Mouse (Mus musculus) heart, postnatal 0 days (tissue): ENCODE results near the gene Trpc7. TPM values are rescaled to one million over a fixed set of nuclear protein-coding genes. Genes with fewer than 3 reads are reported as not detected.

ENCODE experiments used
- ATAC-seq: fragments of 200-750 bp; cut with Nextera tagmentation; 2 replicates; pipeline ENCODE4 v1.8.0; 2017; ENCODE audit warnings: low read depth, moderate number of reproducible peaks, moderate library complexity; ENCODE audit not compliant: insufficient read depth
- DNase-seq: peaks from one replicate; pipeline ENCODE4 v3.0.0-alpha.2; 2016; ENCODE audit warnings: low spot score
- H3K27ac ChIP-seq: fragments of 300-500 bp; sonication (generic); 2 replicates; pipeline ENCODE4 v1.5.1; 2014; ENCODE audit warnings: low read depth, mild to moderate bottlenecking
- H3K27me3 ChIP-seq: fragments of 300-500 bp; sonication (generic); 2 replicates; pipeline ENCODE4 v1.6.1; 2014; ENCODE audit warnings: low read length, mixed read lengths; ENCODE audit not compliant: control insufficient read depth, insufficient read depth
- H3K36me3 ChIP-seq: fragments of 300-500 bp; sonication (generic); replicated peaks from 2 replicates; pipeline ENCODE4 v1.6.1; 2014; ENCODE audit warnings: low read length, mixed read lengths; ENCODE audit not compliant: control insufficient read depth, insufficient read depth
- H3K4me1 ChIP-seq: fragments of 300-500 bp; sonication (generic); 2 replicates; pipeline ENCODE4 v1.6.1; 2014; ENCODE audit warnings: antibody characterized with exemption; ENCODE audit not compliant: control insufficient read depth, insufficient read depth
- H3K4me2 ChIP-seq: fragments of 300-500 bp; sonication (generic); 2 replicates; pipeline ENCODE4 v1.6.1; 2014; ENCODE audit warnings: low read depth, mild to moderate bottlenecking, low read length, moderate library complexity
- H3K4me3 ChIP-seq: fragments of 300-500 bp; sonication (generic); 2 replicates; pipeline ENCODE4 v1.5.1; 2014; ENCODE audit warnings: low read depth, low read length
- H3K9ac ChIP-seq: fragments of 300-500 bp; sonication (generic); replicated peaks from 2 replicates; pipeline ENCODE4 v1.6.1; 2014; ENCODE audit warnings: low read depth, low read length, mixed read lengths
- H3K9me3 ChIP-seq: fragments of 300-500 bp; sonication (generic); replicated peaks from 2 replicates; pipeline ENCODE4 v1.6.1; 2016; ENCODE audit warnings: low read length; ENCODE audit not compliant: control insufficient read depth
- CTCF ChIP-seq: IDR thresholded peaks from 2 replicates; pipeline ENCODE4 v1.5.1; 2016; ENCODE audit warnings: antibody characterized with exemption, control low read depth, low read depth
- EP300 ChIP-seq: IDR thresholded peaks from 2 replicates; pipeline ENCODE4 v1.6.1; 2016; ENCODE audit warnings: antibody characterized with exemption, low read depth
- WGBS: fragments of 180-500 bp; shearing (Covaris S2); extraction: QIAGEN DNeasy Blood & Tissue Kit; methylation state at CpG from one replicate; pipeline ENCODE4 v1.1.7; 2014; 5-methylcytosine and 5-hydroxymethylcytosine counted together
- polyA plus RNA-seq: library from polyadenylated mRNA; unstranded; fragments of >200 nt; fragmentation: Nextera tagmentation; extraction: Ambion mirVana; gene quantifications from 2 replicates; pipeline ENCODE4 v1.2.1, GENCODE M21; 2015
- total RNA-seq: library from RNA; depleted of rRNA; stranded (reverse); fragments of >200 nt; gene quantifications from 2 replicates; pipeline ENCODE4 v1.2.3, GENCODE M21; 2014; ENCODE audit warnings: low replicate concordance

The Trpc7 gene
- total and polyA plus RNA-seq, 2 experiments from 2014 or later: not detected

- H3K4me1 ChIP-seq: no peaks in the 10 kb centered on the region
- H3K27ac ChIP-seq: no peak overlapping the region
- ATAC-seq (peak; percentile 85), DNase-seq (peak; percentile 75)
- H3K36me3 ChIP-seq: no peaks in the 10 kb centered on the region
- H3K9ac ChIP-seq: no peak overlapping the region
- peak overlapping the region; percentile 57 for H3K4me2 ChIP-seq
- WGBS: 5% methylated on average over 27 of the region's 27 CpGs
- TF ChIP-seq CTCF (peak; percentile 98), EP300 (no peak)
- no peaks in the 10 kb centered on the region for H3K27me3 ChIP-seq
- no peaks in the 10 kb centered on the region for H3K9me3 ChIP-seq
- H3K4me3 ChIP-seq: peak overlapping the region; percentile 27
Observed at GRCm38 (mm10) chr13:56806776-56807490, 88.9 kb downstream of the Trpc7 start.

- no peak for DNase-seq
- H3K9me3 ChIP-seq: no peaks in the 10 kb centered on the region
- ATAC-seq: no peak
- no peaks in the 10 kb centered on the region for H3K27me3 ChIP-seq
- no peaks in the 10 kb centered on the region for H3K36me3 ChIP-seq
- H3K9ac ChIP-seq: no peak overlapping the region
- 69% methylated on average over 3 of the region's 3 CpGs for WGBS
- TF ChIP-seq CTCF: no peak
- no peak for TF ChIP-seq EP300
- H3K4me3 ChIP-seq: no peak overlapping the region
- no peaks in the 10 kb centered on the region for H3K4me1 ChIP-seq
- no peak overlapping the region for H3K4me2 ChIP-seq
- H3K27ac ChIP-seq: no peak overlapping the region
Observed at GRCm38 (mm10) chr13:56805131-56805530, 90.7 kb downstream of the Trpc7 start.

GRCm38 (mm10) chr13:56797459-56797858, 98.3 kb downstream of the Trpc7 start:
- H3K27ac ChIP-seq: no peak overlapping the region
- H3K4me3 ChIP-seq: no peak overlapping the region
- no peaks in the 10 kb centered on the region for H3K9me3 ChIP-seq
- no peak overlapping the region for H3K9ac ChIP-seq
- 74% methylated on average over 7 of the region's 7 CpGs for WGBS
- H3K4me2 ChIP-seq: no peak overlapping the region
- no peaks in the 10 kb centered on the region for H3K27me3 ChIP-seq
- ATAC-seq (no peak), DNase-seq (no peak)
- no peaks in the 10 kb centered on the region for H3K4me1 ChIP-seq
- no peaks in the 10 kb centered on the region for H3K36me3 ChIP-seq
- TF ChIP-seq EP300 (no peak), CTCF (no peak)

GRCm38 (mm10) chr13:56795501-56795900, 100.3 kb downstream of the Trpc7 start:
- no peaks in the 10 kb centered on the region for H3K4me1 ChIP-seq
- H3K4me2 ChIP-seq: no peak overlapping the region
- no peak overlapping the region for H3K9ac ChIP-seq
- TF ChIP-seq EP300 (no peak), CTCF (no peak)
- no peak overlapping the region for H3K27ac ChIP-seq
- no peaks in the 10 kb centered on the region for H3K36me3 ChIP-seq
- 76% methylated on average over 7 of the region's 7 CpGs for WGBS
- no peak overlapping the region for H3K4me3 ChIP-seq
- DNase-seq (no peak), ATAC-seq (no peak)
- no peaks in the 10 kb centered on the region for H3K27me3 ChIP-seq
- H3K9me3 ChIP-seq: no peaks in the 10 kb centered on the region

- no peak for DNase-seq
- no peaks in the 10 kb centered on the region for H3K27me3 ChIP-seq
- H3K9me3 ChIP-seq: no peaks in the 10 kb centered on the region
- H3K9ac ChIP-seq: no peak overlapping the region
- H3K4me1 ChIP-seq: no peaks in the 10 kb centered on the region
- no peak overlapping the region for H3K4me3 ChIP-seq
- H3K27ac ChIP-seq: no peak overlapping the region
- TF ChIP-seq EP300: no peak
- TF ChIP-seq CTCF: no peak
- H3K4me2 ChIP-seq: no peak overlapping the region
- no peak for ATAC-seq
- H3K36me3 ChIP-seq: no peaks in the 10 kb centered on the region
- 71% methylated on average over 7 of the region's 7 CpGs for WGBS
Observed at GRCm38 (mm10) chr13:56794441-56794840, 101.4 kb downstream of the Trpc7 start.

- Histone ChIP-seq H3K4me3 (no peak overlapping the region), H3K9me3 (no peaks in the 10 kb centered on the region), H3K36me3 (no peaks in the 10 kb centered on the region), H3K4me2 (no peak overlapping the region), H3K4me1 (no peaks in the 10 kb centered on the region), H3K27me3 (no peaks in the 10 kb centered on the region), H3K27ac (no peak overlapping the region), H3K9ac (no peak overlapping the region)
- DNase-seq: no peak
- no peak for TF ChIP-seq EP300
- no peak for TF ChIP-seq CTCF
- WGBS: 76% methylated on average over 3 of the region's 3 CpGs
- ATAC-seq: no peak
Observed at GRCm38 (mm10) chr13:56792844-56793243, 102.9 kb downstream of the Trpc7 start.
